Mouse (Mus musculus): ENCODE results near the gene Fam102a.

DNA sequence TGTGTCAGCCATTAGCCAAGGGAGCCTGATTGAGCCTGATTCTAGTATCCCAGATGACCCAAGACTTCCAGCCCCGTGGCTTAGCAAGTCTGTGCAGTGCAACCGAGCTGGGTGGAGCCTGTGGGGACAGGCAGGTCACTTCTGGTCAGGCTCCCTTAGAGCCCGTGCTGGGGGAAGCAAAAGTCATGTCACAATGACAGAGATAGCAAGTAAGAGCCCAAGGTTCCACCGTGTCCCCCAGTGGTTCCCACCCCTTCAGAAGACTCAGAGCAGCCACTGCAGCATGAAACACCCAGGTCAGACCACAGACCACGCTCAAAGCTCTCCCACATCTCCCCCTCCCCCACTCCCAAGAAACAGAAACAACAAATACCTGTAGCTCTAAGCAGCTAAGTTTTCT, 38.9 kb upstream of the Fam102a start:
- TF ChIP-seq MYOD1 (IDR thresholded peaks at IDR 0.05; ENCODE audit: control insufficient read depth, insufficient read length, low read depth) (no peak), CTCF (IDR thresholded peaks at IDR 0.05; ENCODE audit: control insufficient read depth, insufficient read depth, insufficient read length) (no peak)
